Mouse (Mus musculus) left cerebral cortex, postnatal 10 days (tissue): ENCODE data around the gene Yjefn3. TPM values are rescaled to one million over a fixed set of nuclear protein-coding genes. Genes with fewer than 3 reads are reported as not detected.
"Not testable (repeated sequence)": the region's sequence is repeated elsewhere in the genome, so short reads cannot be mapped to it uniquely, and the experiment has no call there.

Experiments
- DNase-seq, 2 experiments: peaks; one replicate each; pipeline ENCODE4 v3.0.0; 2021 to 2022; ENCODE audit warnings: low spot score in 2 of 2, mixed read lengths in 1 of 2; ENCODE audit errors: extremely low spot score in 1 of 2
- intact Hi-C: fragments of 180-260 bp; cut with DNase I; formaldehyde crosslinking; loops from one replicate; pipeline ENCODE4 v1.15.1; 2025
- total RNA-seq, 2 experiments: library from RNA; stranded (reverse); gene quantifications; 2 replicates each; pipeline ENCODE4 v1.2.3; 2021

Gene Yjefn3
- total RNA-seq: 10 to 100 TPM; 16.9 to 17.5 TPM

DNA sequence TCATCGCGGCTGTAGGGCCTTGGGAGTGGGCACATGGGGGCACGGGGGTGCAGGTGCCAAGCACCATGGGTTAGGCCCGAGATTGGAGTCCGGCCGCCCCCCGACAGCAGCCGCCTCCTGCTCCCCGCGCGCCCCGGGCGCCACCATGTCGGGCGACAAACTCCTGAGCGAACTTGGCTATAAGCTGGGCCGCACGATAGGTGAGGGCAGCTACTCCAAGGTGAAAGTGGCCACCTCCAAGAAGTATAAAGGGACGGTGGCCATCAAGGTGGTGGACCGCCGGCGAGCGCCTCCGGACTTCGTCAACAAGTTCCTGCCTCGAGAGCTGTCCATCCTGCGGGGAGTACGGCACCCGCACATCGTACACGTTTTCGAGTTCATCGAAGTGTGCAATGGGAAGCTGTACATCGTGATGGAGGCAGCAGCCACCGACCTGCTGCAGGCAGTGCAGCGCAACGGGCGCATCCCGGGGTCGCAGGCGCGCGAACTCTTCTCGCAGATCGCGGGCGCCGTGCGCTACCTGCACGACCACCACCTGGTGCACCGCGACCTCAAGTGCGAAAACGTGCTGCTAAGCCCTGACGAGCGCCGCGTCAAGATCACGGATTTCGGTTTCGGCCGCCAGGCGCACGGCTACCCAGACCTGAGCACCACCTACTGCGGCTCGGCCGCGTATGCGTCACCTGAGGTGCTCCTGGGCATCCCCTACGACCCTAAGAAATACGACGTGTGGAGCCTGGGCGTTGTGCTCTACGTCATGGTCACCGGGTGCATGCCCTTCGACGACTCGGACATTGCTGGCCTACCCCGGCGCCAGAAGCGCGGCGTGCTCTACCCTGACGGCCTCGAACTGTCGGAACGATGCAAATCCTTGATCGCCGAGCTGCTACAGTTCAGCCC is at the start of gene Yjefn3, which contains the start of the genes Tssk6 and Ndufa13:
Gene Yjefn3, minus strand, starts transcription at position 550 of the 900 bp plus-strand sequence.
Gene Tssk6, plus strand, starts transcription at position 22 of the 900 bp plus-strand sequence.
Gene Ndufa13, minus strand, starts transcription at position 396 of the 900 bp plus-strand sequence.
- DNase-seq: peak; percentile 37 to 61
- intact Hi-C loops: no loop called here

DNA sequence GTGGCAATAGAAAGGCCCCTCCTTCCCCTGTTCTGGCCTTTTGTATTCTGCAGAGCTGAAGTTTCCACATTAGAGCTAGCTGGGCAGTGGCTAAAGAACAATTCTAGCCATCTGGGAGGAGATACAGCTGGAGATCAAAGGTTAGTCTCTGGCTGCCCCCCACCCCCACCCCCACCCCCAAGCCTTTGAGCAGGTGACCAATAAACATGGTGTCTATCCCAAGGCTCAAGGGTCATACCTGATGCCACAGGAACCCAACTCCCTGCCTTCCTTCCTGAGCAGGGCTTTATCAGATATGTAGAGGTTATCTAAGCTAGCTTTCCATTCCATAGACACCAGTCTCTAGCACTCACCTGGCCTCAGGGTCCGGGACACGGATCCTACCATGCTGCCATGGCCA is 47.8 kb upstream of the Yjefn3 start:
- no peak for DNase-seq
- intact Hi-C loops: no loop called here

DNA sequence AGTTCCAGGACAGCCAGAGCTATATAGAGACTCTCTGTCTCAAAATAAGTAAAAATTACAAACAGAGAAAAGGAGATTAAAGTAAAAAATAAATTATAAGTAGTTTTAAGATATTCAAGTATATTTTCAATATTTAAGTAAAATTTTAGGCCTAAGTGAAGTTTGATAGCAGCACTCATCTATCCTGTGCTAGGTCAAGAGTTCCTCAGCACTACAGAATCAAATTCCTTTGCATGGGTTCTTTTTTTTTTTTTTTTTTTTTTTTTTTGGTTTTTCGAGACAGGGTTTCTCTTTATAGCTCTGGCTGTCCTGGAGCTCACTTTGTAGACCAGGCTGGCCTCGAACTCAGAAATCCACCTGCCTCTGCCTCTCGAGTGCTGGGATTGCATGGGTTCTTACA is 40.0 kb upstream of the Yjefn3 start:
- DNase-seq, intact Hi-C loops: not testable (repeated sequence)

DNA sequence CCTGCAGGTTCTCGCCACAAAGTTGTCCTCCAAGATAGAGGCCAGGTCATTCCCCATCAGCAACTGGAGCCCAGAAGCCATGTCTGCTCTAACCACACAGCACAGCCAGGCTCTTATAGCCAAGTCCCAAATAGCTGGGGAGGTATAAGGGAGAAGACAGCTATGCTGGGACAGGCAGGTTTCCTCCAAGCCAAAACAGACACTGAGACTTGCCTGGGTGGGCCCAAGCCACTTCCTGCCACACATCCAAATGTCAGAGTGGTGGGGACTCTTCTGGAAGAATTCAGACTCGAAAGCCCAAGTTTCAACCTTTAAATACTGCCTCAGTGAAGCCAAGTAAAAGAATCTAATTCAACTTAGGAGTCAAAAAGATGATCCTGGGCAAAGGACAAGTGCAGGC is 37.9 kb upstream of the Yjefn3 start:
- intact Hi-C loops: no loop called here
- no peak for DNase-seq

DNA sequence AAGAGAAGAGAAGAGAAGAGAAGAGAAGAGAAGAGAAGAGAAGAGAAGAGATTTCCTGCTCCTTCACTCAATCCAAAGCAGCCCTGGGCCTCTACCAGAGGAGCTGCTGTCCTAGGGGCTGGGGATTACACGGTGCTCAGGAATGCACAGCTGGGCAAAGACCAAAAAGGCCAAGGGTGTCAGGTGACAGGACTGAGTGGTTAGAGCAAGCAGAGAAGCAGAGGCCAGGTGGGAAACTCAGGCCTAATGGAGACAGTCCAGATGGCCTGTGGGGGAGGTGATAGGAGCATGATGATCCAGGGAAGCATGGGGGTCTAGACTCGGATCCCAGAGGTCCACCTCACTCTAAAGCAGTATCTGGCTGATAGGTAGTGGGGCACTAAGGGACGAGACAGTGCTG is 37.1 kb upstream of the Yjefn3 start:
- intact Hi-C loops: no loop called here

DNA sequence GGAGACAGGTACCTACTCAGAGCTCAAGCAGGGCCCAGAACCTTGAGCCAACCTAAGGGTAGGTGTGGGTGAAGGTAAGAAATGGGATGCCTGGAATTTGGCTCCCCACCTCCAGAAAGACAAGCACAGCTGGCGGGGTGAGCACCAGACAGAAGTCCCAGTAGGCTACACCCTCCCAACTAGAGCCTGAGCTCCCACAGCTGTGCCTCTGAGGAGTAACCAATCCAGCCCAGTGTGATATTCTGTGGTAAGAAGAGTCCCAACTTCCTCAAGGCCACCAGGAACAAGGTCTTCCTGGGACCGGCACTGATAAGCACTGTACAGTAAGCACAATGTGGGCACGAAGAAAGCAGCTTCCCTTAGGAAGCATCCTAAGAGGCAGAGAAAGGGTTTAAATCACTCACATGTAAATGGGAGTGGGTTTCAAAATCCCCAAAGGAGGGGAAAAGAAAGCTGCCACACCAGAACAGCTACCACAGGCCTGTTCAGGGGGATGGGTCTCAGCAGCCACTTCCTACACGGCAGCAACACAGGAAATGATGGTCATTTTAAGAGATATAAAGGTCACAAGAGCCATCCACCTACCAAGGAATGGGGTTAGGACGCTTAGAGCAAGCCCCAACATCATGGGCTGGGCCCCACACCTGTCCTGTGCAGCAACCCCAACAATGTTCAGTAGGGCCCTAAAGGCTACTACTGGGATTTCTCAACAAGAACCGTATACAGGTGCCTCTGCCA is 35.9 kb upstream of the Yjefn3 start:
- intact Hi-C loops: no loop called here
- no peak for DNase-seq

More for the DNA sequence above, 37.1 kb upstream of the Yjefn3 start:
- no peak for DNase-seq

DNA sequence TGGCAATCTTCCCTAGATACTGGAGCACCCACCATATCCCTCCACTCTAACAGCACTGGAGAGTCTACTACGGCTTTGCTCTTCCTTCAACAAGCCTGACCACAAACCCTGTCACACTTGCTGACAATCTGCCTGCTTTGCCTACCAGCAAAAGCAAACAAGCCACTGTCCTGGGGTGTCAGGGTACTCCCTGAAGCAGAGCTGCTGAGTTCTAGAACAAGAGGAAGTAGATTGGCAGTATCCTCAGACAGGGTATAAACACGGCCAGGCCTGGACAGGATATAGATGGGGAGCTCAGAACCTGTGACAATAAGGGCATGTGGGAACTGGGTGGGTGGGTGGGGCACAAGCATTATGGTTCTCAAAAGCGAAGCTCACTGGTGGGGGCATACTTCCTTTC is 35.0 kb upstream of the Yjefn3 start:
- intact Hi-C loops: no loop called here
- no peak for DNase-seq

DNA sequence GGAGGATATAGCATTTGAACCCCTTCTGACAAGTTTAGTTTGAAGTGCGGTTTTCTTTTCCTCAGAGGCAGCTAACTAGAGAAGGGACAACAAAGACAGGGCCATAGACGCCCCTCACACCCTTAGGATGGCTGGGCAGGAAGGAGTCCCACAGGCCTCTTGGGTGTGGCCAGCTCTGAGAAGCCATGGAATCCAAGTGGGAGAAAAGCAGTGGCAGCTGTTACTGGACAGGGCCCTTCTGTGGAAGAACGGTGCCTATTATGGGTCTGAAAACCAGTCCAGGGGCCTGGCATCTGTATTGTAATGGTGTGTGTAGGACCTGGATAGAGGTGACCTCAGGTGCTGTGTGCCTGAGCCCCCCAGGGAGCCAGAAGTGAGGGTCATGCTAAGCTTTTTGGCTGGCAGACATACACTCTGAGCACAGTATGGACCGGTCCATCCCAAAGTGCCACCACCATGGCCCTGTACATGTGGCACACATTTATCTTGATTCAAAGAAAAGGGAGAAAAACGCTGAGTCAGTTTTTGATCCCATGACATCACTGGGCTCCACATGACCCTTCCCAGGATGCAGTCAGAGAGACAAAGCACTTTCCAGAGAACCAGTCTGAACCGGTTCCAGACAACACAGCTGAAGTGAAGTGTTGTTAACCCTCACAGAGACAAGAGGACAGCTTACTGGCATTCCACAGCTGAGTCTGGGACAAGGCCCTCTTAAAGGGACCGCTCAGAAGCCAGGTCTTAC is 33.7 kb upstream of the Yjefn3 start:
- DNase-seq: peak in 1 of 2 experiments; percentile 63
- intact Hi-C loops: no loop called here

DNA sequence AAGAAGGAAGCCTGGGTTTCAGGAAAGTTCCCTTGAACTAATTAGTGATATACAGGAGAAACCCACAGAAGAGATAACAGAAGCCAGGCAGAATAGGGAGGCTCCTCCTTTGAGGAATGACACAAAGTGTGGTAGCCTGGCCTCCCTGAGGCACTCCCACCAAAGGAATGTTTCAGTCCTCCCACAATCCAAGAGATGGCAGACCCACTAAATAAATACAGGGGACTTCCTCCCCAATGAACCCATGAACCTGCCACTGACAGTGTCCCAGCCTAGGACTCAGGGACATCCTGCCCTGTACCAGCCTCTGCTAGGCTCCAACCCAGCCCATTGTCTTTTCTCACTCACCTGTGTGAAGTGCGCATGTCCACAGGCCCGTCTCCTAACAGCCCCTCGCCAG is 32.9 kb upstream of the Yjefn3 start:
- intact Hi-C loops: no loop called here
- DNase-seq: no peak

DNA sequence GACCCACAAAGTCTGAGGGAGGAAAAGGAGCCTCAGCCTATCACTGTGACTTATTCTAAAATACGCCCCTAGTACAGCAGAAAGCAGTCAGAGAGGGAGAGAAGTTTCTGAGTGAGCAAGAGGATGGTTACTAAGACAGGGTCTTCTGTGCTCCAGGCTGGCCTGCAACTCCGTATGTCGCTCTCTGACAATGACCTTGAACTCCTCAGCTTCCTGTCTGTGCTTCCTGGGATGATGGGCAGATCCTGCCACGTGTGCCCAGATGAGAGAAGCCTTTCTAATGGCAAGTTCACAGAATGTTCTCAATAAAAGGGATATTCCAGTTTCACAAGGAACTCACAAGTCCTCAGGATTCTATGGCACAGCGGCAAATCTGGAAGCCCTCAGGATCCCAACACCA is 32.1 kb upstream of the Yjefn3 start:
- intact Hi-C loops: no loop called here
- DNase-seq: no peak

DNA sequence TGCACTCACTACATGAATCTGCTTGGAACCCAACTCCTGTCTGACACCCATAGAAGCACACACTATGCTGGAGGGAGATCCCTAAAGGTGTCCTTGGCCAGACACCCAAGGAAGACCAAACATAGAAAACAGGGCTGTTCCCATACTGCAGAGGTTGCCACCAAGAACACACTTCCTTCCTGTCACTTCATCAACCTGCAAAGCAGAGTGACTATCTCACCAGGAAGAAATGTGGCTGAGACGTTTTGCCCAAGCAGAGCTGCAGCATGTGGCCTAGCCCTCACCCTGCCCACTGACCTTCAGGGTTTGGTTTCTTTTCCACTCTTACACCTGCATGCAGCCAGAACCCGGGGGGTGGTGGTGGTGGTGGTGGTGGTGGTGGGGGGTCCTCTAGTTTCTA is 31.3 kb upstream of the Yjefn3 start:
- intact Hi-C loops: no loop called here
- DNase-seq: no peak

DNA sequence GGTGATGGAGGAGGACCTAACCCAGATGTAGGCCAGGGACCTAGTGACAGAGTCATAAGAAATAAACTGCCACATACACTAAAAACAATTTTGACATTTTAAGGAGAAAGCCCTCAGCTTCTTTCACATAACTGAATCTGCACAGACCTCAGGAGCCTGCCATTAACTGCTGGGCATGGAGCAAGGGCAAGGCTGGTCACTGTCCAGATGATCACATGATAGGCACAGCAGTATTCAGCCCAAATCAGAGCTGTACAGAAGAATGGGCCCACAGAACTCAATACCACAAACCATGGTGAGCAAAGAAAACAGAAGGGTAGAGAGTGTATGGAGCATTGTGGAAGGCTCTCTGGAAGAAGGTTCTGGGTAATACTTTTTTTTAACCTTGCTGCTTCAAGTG is 24.4 kb upstream of the Yjefn3 start:
- DNase-seq: no peak
- intact Hi-C loops: no loop called here

DNA sequence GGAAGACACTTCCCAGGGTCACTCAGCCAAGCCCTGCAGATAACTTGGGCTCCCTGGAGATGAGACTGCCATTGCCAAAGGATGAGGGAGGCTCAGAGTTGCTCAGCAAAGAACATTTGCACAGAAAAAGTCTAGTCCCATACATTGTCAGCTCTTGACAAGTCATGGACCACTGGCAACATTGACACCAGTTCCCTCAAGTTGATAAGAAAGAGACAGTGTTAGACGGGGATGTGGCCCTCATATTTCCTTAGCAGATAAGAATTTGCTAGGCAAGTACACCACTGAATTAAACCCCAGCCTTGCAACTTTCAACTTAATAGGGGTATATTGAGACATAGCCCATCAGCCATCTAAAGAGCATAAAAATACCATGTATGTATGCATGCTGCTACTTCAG is 21.5 kb upstream of the Yjefn3 start:
- no peak for DNase-seq
- intact Hi-C loops: loop anchor here (5.0 kb wide), 1 partner anchor 38 kb away; no protein-coding TSS in a partner anchor

DNA sequence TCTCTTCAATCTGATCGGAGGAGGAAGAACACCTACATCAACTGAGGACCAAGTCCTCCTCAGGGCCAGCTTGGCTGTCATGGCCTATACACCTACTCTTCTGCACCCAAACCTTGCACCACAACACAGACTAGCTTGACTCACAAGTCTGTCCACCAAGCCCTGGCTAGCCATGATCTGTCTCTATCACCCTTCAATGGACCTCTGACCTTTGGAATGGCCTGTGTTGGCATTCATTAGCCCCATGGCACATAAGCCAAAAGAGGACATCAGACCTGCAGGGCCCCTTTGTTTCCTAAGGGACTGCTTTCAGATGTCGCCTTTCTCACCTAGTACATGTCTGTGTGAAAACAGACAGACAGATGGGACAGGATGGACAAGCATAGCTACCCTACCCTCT is 18.6 kb upstream of the Yjefn3 start:
- intact Hi-C loops: loop anchor here (5.0 kb wide), 1 partner anchor 41 kb away; no protein-coding TSS in a partner anchor
- no peak for DNase-seq

DNA sequence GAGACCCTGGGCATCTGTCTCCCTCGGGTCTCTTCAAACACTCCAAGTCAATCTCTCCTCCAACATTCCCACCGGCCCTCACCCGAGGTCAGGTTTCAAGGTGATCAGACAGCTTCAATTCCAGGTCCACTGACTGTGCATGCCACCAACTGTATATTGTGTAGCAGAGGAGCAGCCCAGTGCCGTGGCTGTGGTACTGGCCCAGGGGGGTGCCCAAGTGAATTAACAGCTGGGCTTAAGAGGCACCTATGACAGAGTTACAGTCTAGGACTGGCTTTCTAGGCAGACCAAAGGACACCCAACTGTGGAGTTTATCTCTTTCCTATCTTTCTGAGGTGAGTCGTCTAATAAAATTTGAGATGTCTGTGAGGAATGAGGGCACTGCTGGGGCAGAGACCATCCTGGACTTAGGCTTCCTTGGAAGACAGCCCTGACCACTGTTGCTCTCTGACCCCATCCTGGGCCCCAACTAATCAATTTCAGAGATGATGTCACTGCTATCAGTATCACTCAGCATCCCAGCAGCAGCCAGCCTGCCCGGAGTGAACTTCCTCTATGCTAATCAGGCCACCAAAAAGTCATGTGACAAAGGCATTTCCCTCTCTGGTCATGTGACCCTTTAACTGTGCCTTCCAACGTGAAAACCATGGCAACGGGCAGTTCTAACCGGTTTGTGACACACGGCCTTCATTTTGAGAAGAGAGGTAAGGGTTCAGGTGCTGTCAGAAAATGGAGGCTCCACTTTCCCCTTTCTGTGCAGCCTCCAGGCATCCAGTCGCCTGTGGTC is 17.6 kb upstream of the Yjefn3 start:
- DNase-seq: peak in 1 of 2 experiments; percentile 79
- intact Hi-C loops: loop anchor here (5.0 to 10.0 kb wide), 3 partner anchors 42 to 245 kb away; no protein-coding TSS in a partner anchor

DNA sequence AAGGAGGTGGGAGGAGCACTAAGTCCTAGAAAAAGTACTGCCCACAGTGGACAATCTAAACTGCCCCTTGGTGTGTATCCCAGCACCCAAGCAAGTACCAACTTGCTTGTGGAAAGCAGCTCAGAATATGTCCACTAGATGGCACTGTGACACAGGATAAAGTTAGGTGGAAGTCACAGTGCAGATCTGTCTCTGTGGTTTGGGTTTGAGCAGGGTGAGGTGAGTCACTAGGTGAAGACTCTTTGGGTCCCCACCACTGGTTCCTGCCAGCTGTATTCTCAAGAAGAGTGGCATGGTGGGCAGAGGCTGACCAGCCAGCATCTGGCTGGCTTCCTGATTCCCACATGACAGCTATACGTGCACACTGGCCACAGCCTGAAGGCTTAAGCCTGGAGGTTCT is 16.5 kb upstream of the Yjefn3 start:
- DNase-seq: peak; percentile 70 to 81
- intact Hi-C loops: loop anchor here (5.0 to 10.0 kb wide), 2 partner anchors 83 to 246 kb away; no protein-coding TSS in a partner anchor

DNA sequence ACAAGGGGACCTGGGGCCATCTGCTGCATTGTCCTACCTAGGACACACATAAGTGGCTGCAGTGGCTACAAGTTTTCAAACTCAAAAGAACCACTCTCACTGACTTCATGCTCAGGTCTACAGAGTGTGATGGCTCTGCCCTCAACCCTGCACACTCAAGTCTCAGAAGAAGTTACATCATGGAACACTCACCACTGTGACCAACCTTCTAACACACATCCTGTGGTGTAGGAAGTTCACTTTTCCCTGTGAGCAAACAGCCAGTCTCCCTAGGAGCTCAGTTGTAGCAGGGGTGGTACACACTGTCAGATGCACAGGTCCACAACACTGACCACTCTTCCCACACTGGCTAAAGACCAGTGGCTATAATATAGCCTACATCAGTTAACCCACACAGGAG is 16.0 kb upstream of the Yjefn3 start:
- intact Hi-C loops: loop anchor here (5.0 to 10.0 kb wide), 2 partner anchors 84 to 246 kb away; no protein-coding TSS in a partner anchor
- no peak for DNase-seq

DNA sequence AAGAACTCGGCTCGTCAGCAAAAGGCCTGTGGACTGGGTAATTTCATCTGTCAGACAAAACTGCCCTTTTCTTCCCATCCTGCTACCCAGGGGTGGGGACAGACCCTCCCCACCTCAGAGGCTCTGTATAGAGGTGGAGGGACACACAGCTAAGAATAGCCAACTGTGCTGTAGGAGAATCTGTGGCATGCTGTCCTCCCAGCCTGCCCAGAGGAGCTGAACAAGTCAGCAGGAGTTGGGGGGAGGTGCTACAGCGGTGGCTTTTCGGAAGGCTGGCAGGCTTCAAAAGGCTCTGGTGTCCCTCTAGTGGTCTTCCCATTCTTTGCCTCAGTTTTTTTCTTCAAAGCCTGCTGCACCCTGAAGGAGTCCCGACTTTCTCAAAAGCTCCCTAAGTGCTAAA is 13.2 kb upstream of the Yjefn3 start:
- intact Hi-C loops: loop anchor here (5.0 to 10.0 kb wide), 2 partner anchors 87 to 249 kb away; no protein-coding TSS in a partner anchor
- peak in 1 of 2 experiments; percentile 72 for DNase-seq
